Comparison of ENCODE assay signal across 12 mouse cellular contexts in genomic region chr9:23219754-23220153, GRCm38 (mm10). TPM values are rescaled to one million over a fixed set of nuclear protein-coding genes. Genes with fewer than 3 reads are reported as not detected.
DNase-seq lines count a peak whose midpoint lies in the region; ATAC-seq and TF ChIP-seq lines count a peak whose summit lies in the region.
"Had no signal": no experiment of that assay in that cellular context is flagged by ENCODE, and none has a peak within 500 bp of the region (broad histone marks: within the 10 kb centered on the region; RNA-seq: fewer than 3 reads in every experiment).

No protein-coding gene starts in this region.

- DNase-seq in CD4-positive, CD25-positive, alpha-beta regulatory T cell, adult 2 months (ENCODE audit: low read depth, low spot score): peak; percentile 39
- DNase-seq in left cerebral cortex, adult 2 months (ENCODE audit: extremely low spot score in 1 of 2, low spot score in 2 of 2): no peak
- no peak for DNase-seq in left cerebral cortex, adult 9 months (ENCODE audit: low spot score in 2 of 2)
- DNase-seq in 416B (ENCODE audit: low read depth): peak; percentile 31
- DNase-seq in urinary bladder, postnatal 14 days (ENCODE audit: low spot score): no peak
- DNase-seq: gastrocnemius, postnatal 36 days had no signal

- no peak for TF ChIP-seq POLR2A in bone marrow, adult 2 months (IDR thresholded peaks at IDR 0.05; ENCODE audit: borderline replicate concordance, control insufficient read depth, low read depth, low read length)

- H3K9me3 ChIP-seq in neural tube, embryonic 15.5 days (replicated peaks): no peaks in the 10 kb centered on the region
- H3K9me3 ChIP-seq: midbrain, embryonic 12.5 days had no signal

- H3K4me1 ChIP-seq in bone marrow, adult 2 months (ENCODE audit: control insufficient read depth, insufficient read depth, low read length): no peaks in the 10 kb centered on the region
- peaks cover 10% of the 10 kb centered on the region for H3K4me1 ChIP-seq in neural tube, embryonic 15.5 days

- H3K4me2 ChIP-seq in neural tube, embryonic 15.5 days: no peak overlapping the region
- H3K4me2 ChIP-seq: midbrain, embryonic 12.5 days had no signal

- 0 out of 2 replicates have a peak, but pooled peaks cover 5% of the 10 kb centered on the region for H3K27me3 ChIP-seq in neural tube, embryonic 15.5 days (replicated peaks)

- TF ChIP-seq CTCF in left cerebral cortex, adult 2 months (IDR thresholded peaks at IDR 0.05): peak; percentile 17
- TF ChIP-seq CTCF in bone marrow, adult 2 months (IDR thresholded peaks at IDR 0.05; ENCODE audit: control insufficient read depth, insufficient read depth, low read length): peak; percentile 54

- intact Hi-C loops in left cerebral cortex, adult 2 months (cut with DNase I): loop anchor here (5.0 to 10.0 kb wide), 3 partner anchors 505 to 1285 kb away; partner anchors contain the start of gene Dpy19l1

- H3K9ac ChIP-seq in neural tube, embryonic 15.5 days (replicated peaks): no peak overlapping the region
- H3K9ac ChIP-seq: midbrain, embryonic 12.5 days had no signal

- no peak overlapping the region for H3K27ac ChIP-seq in left cerebral cortex, adult 2 months
- no peak overlapping the region for H3K27ac ChIP-seq in bone marrow, adult 2 months (ENCODE audit: control insufficient read depth, insufficient read depth, low read depth, low read length, poor library complexity)
- H3K27ac ChIP-seq in neural tube, embryonic 15.5 days (replicated peaks): no peak overlapping the region
- H3K27ac ChIP-seq: midbrain, embryonic 12.5 days had no signal

- ATAC-seq in CD4-positive, CD25-positive, alpha-beta regulatory T cell, adult 4 months: no peak
- no peak for ATAC-seq in neural tube, embryonic 15.5 days (ENCODE audit: low FRiP score)
- ATAC-seq: inflammation-experienced regulatory T-cells, adult 6 months had no signal

- H3K36me3 ChIP-seq in neural tube, embryonic 15.5 days: no peaks in the 10 kb centered on the region
- H3K36me3 ChIP-seq: midbrain, embryonic 12.5 days had no signal

- WGBS in bone marrow, adult 2 months: 36% methylated on average over 3 of the region's 3 CpGs
- WGBS in neural tube, embryonic 15.5 days: 57% methylated on average over 3 of the region's 3 CpGs

- no peak overlapping the region for H3K4me3 ChIP-seq in left cerebral cortex, adult 2 months
- H3K4me3 ChIP-seq in bone marrow, adult 2 months (replicated peaks; ENCODE audit: control insufficient read depth, low read depth, low read length): no peak overlapping the region
- no peak overlapping the region for H3K4me3 ChIP-seq in neural tube, embryonic 15.5 days (replicated peaks)
- H3K4me3 ChIP-seq: erythroblast, embryonic 14.5 days; midbrain, embryonic 12.5 days had no signal

RNA-seq across cellular contexts. Expression of gene Bmper, which starts 3.1 kb away (rescaled TPM):
- polyA plus RNA-seq in CD4-positive, CD25-positive, alpha-beta regulatory T cell, adult 4 months (2017; shearing (Covaris generic)): not detected
- 1 to 10 TPM; 6.9 to 8.6 TPM for total RNA-seq in left cerebral cortex, adult 2 months (2021)
- 0.34 TPM in 1 of 2 replicates, not detected in the other for polyA plus RNA-seq in bone marrow, adult 2 months (2011; ENCODE audit: insufficient read depth, insufficient read length, low replicate concordance, missing spikeins)
- polyA plus RNA-seq in neural tube, embryonic 15.5 days (2015; fragmentation: Nextera tagmentation; extraction: Ambion mirVana): 10.7 and 12.3 TPM in 2 replicates
- polyA plus RNA-seq: erythroblast, embryonic 14.5 days; inflammation-experienced regulatory T-cells, adult 6 months had no signal

Comparison
In these comparisons a context has a peak if more than half of its experiments do, and no peak if none do; other contexts are left out.
1. DNase-seq: peak in CD4-positive, CD25-positive, alpha-beta regulatory T cell, adult 2 months (single experiment) and 416B (single experiment); none in left cerebral cortex, adult 2 months (0 of 2), left cerebral cortex, adult 9 months (0 of 2) and urinary bladder, postnatal 14 days (single experiment).